Mouse (Mus musculus) cerebellum, postnatal 4 days (tissue): Measurements from ENCODE around the gene Rpl22l1.
"Not testable (repeated sequence)": the region's sequence is repeated elsewhere in the genome, so short reads cannot be mapped to it uniquely, and the experiment has no call there.

Experiments used
- DNase-seq, 2 experiments: peaks; one replicate each; pipeline ENCODE4 v3.0.0; 2022; ENCODE audit warnings: low spot score in 2 of 2, mixed read lengths in 1 of 2

Gene Rpl22l1

GRCm38 (mm10) chr3:28836796-28837371, 31.6 kb downstream of the Rpl22l1 start:
- DNase-seq: no peak

GRCm38 (mm10) chr3:28841886-28842649, 36.8 kb downstream of the Rpl22l1 start:
- DNase-seq: no peak

GRCm38 (mm10) chr3:28843231-28843630, 38.0 kb downstream of the Rpl22l1 start:
- DNase-seq: no peak

GRCm38 (mm10) chr3:28847115-28847514, 41.9 kb downstream of the Rpl22l1 start:
- no peak for DNase-seq

- not testable (repeated sequence) for DNase-seq
These were observed 46.9 kb downstream of the Rpl22l1 start for GRCm38 (mm10) chr3:28852174-28852573.
